Mouse (Mus musculus): ENCODE measurements around the gene Sh3bp5. TPM values are rescaled to one million over a fixed set of nuclear protein-coding genes. Genes with fewer than 3 reads are reported as not detected.

Sh3bp5 gene
- polyA plus RNA-seq, 1 experiment from 2014 or later: 39.0 TPM

- 48% methylated on average over 7 of the region's 7 CpGs for WGBS
- Histone ChIP-seq H3K4me1 (ENCODE audit: insufficient read depth, low read length) (peaks cover 50% of the 10 kb centered on the region), H3K4me2 (replicated peaks; ENCODE audit: low read depth, low read length) (no peak overlapping the region), H3K9ac (replicated peaks; ENCODE audit: low read length) (no peak overlapping the region), H3K27ac (ENCODE audit: low read length) (no peak overlapping the region), H3K9me3 (ENCODE audit: low read length) (no peaks in the 10 kb centered on the region), H3K36me3 (ENCODE audit: insufficient read depth, low read length) (no peaks in the 10 kb centered on the region; the same call in 1 of the 2 replicates), H3K4me3 (ENCODE audit: low read length) (no peak overlapping the region), H3K27me3 (ENCODE audit: insufficient read depth, low read length) (no peaks in the 10 kb centered on the region)
- no peak for ATAC-seq (ENCODE audit: low FRiP score, low TSS enrichment)
These were observed 20.9 kb downstream of the Sh3bp5 start for GRCm38 (mm10) chr14:31414967-31415376.

GRCm38 (mm10) chr14:31414235-31414966 is 21.5 kb downstream of the Sh3bp5 start:
- H3K36me3 ChIP-seq (ENCODE audit: insufficient read depth, low read length): no peaks in the 10 kb centered on the region; the same call in 1 of the 2 replicates
- no peaks in the 10 kb centered on the region for H3K27me3 ChIP-seq (ENCODE audit: insufficient read depth, low read length)
- 31% methylated on average over 10 of the region's 10 CpGs for WGBS
- peaks cover 50% of the 10 kb centered on the region for H3K4me1 ChIP-seq (ENCODE audit: insufficient read depth, low read length)
- no peak overlapping the region for H3K4me2 ChIP-seq (replicated peaks; ENCODE audit: low read depth, low read length)
- H3K27ac ChIP-seq (ENCODE audit: low read length): 0 out of 2 replicates have a peak overlapping the region, but pooled peaks have one; percentile 27
- H3K4me3 ChIP-seq (ENCODE audit: low read length): no peak overlapping the region
- no peaks in the 10 kb centered on the region for H3K9me3 ChIP-seq (ENCODE audit: low read length)
- ATAC-seq (ENCODE audit: low FRiP score, low TSS enrichment): no peak
- 0 out of 2 replicates have a peak overlapping the region, but pooled peaks have one; percentile 13 for H3K9ac ChIP-seq (replicated peaks; ENCODE audit: low read length)

- no peaks in the 10 kb centered on the region; the same call in 1 of the 2 replicates for H3K36me3 ChIP-seq (ENCODE audit: insufficient read depth, low read length)
- no peak overlapping the region for H3K27ac ChIP-seq (ENCODE audit: low read length)
- WGBS: 34% methylated on average over 6 of the region's 6 CpGs
- no peak for ATAC-seq (ENCODE audit: low FRiP score, low TSS enrichment)
- no peak overlapping the region for H3K9ac ChIP-seq (replicated peaks; ENCODE audit: low read length)
- H3K9me3 ChIP-seq (ENCODE audit: low read length): no peaks in the 10 kb centered on the region
- H3K4me2 ChIP-seq (replicated peaks; ENCODE audit: low read depth, low read length): no peak overlapping the region
- no peak overlapping the region for H3K4me3 ChIP-seq (ENCODE audit: low read length)
- H3K27me3 ChIP-seq (ENCODE audit: insufficient read depth, low read length): no peaks in the 10 kb centered on the region
- H3K4me1 ChIP-seq (ENCODE audit: insufficient read depth, low read length): peaks cover 52% of the 10 kb centered on the region
These were observed 22.3 kb downstream of the Sh3bp5 start for GRCm38 (mm10) chr14:31413475-31414086.

- no peaks in the 10 kb centered on the region for H3K9me3 ChIP-seq (ENCODE audit: low read length)
- H3K27me3 ChIP-seq (ENCODE audit: insufficient read depth, low read length): no peaks in the 10 kb centered on the region
- H3K9ac ChIP-seq (replicated peaks; ENCODE audit: low read length): no peak overlapping the region
- no peaks in the 10 kb centered on the region; the same call in 1 of the 2 replicates for H3K36me3 ChIP-seq (ENCODE audit: insufficient read depth, low read length)
- H3K4me2 ChIP-seq (replicated peaks; ENCODE audit: low read depth, low read length): no peak overlapping the region
- peaks cover 56% of the 10 kb centered on the region for H3K4me1 ChIP-seq (ENCODE audit: insufficient read depth, low read length)
- no peak for ATAC-seq (ENCODE audit: low FRiP score, low TSS enrichment)
- H3K4me3 ChIP-seq (ENCODE audit: low read length): no peak overlapping the region
- 53% methylated on average over 10 of the region's 10 CpGs for WGBS
- H3K27ac ChIP-seq (ENCODE audit: low read length): no peak overlapping the region
These were observed 23.2 kb downstream of the Sh3bp5 start for GRCm38 (mm10) chr14:31412651-31413056.

DNA sequence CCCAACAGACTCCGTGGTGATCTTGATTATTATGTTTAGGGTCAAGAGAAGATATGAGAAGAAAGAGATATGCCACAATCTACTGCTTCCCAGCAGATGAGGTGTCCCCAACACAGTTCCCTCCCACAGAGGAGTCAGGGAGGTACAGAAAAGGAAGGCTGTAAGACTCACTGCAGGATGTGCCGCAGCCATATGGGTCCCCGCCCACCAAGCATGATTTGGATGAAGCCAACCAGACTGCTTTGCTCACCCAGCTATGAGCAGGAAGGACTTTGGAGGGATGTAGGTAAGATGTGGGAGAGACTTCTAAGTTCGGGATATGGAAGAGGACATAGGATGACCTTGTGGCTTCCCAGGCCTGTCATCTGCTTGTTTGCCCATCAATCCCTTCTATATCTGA is 25.1 kb downstream of the Sh3bp5 start:
- no peaks in the 10 kb centered on the region for H3K9me3 ChIP-seq (ENCODE audit: low read length)
- H3K36me3 ChIP-seq (ENCODE audit: insufficient read depth, low read length): no peaks in the 10 kb centered on the region; the same call in 1 of the 2 replicates
- no peak for ATAC-seq (ENCODE audit: low FRiP score, low TSS enrichment)
- no peak overlapping the region for H3K4me2 ChIP-seq (replicated peaks; ENCODE audit: low read depth, low read length)
- H3K4me3 ChIP-seq (ENCODE audit: low read length): no peak overlapping the region
- H3K27me3 ChIP-seq (ENCODE audit: insufficient read depth, low read length): no peaks in the 10 kb centered on the region
- WGBS: 86% methylated on average over 4 of the region's 4 CpGs
- H3K9ac ChIP-seq (replicated peaks; ENCODE audit: low read length): no peak overlapping the region
- no peak overlapping the region for H3K27ac ChIP-seq (ENCODE audit: low read length)
- peaks cover 64% of the 10 kb centered on the region for H3K4me1 ChIP-seq (ENCODE audit: insufficient read depth, low read length)

DNA sequence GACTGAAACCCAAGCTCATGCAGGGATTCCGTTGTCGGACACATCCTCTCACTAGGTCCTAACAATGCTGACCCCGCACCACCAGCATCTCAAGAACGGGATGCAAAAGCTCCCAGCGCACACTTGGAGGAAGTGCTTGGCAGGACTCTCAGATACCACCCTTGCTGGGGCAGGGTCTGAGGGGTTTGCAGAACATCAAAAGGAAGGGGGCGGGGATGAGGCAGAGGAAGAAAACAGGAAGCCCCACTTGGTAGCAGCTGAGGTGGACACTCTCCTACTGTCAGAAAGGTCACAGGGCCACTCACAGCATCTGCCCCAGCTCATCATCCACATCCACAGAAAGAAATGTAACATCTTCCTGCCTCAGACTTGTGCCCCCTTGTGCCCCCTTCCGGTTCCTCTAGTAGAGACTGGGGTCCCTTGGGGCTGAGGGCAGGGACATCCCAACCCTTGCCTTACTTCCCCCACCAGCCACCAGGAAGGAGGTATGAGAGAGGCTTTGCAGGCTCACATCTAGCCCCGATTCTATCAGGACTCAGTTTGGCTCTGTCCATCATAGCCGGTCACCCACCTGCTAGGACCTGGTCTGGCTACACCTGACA is 25.7 kb downstream of the Sh3bp5 start:
- Histone ChIP-seq H3K27ac (ENCODE audit: low read length) (no peak overlapping the region), H3K27me3 (ENCODE audit: insufficient read depth, low read length) (no peaks in the 10 kb centered on the region)
- 74% methylated on average over 9 of the region's 9 CpGs for WGBS

DNA sequence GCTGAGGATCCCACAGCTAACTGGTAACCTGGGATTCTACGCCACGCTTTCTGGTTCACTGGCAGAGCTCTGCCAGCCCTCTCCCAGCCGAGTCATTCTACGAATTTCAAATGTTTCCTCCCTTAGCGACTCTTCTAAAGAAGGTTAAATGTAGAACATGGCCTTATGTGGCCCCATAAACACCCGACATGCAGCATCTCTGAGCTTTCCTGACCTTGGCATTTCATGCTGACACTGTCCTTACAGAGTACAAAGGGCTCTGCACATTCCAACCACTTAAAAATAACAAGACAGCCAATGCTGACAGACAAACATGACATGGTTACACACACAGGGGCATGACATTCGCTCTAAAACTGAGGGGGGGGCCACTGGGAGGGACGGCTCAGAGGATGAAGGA is 27.2 kb downstream of the Sh3bp5 start:
- Histone ChIP-seq H3K4me1 (ENCODE audit: insufficient read depth, low read length) (peaks cover 57% of the 10 kb centered on the region), H3K27ac (ENCODE audit: low read length) (peak overlapping the region; percentile 79)
- no peak for ATAC-seq (ENCODE audit: low FRiP score, low TSS enrichment)

More for the DNA sequence above, 25.7 kb downstream of the Sh3bp5 start:
- ATAC-seq (ENCODE audit: low FRiP score, low TSS enrichment): no peak
- Histone ChIP-seq H3K36me3 (ENCODE audit: insufficient read depth, low read length) (no peaks in the 10 kb centered on the region; the same call in 1 of the 2 replicates), H3K4me2 (replicated peaks; ENCODE audit: low read depth, low read length) (no peak overlapping the region), H3K4me3 (ENCODE audit: low read length) (no peak overlapping the region), H3K4me1 (ENCODE audit: insufficient read depth, low read length) (peaks cover 64% of the 10 kb centered on the region), H3K9ac (replicated peaks; ENCODE audit: low read length) (no peak overlapping the region), H3K9me3 (ENCODE audit: low read length) (no peaks in the 10 kb centered on the region)

DNA sequence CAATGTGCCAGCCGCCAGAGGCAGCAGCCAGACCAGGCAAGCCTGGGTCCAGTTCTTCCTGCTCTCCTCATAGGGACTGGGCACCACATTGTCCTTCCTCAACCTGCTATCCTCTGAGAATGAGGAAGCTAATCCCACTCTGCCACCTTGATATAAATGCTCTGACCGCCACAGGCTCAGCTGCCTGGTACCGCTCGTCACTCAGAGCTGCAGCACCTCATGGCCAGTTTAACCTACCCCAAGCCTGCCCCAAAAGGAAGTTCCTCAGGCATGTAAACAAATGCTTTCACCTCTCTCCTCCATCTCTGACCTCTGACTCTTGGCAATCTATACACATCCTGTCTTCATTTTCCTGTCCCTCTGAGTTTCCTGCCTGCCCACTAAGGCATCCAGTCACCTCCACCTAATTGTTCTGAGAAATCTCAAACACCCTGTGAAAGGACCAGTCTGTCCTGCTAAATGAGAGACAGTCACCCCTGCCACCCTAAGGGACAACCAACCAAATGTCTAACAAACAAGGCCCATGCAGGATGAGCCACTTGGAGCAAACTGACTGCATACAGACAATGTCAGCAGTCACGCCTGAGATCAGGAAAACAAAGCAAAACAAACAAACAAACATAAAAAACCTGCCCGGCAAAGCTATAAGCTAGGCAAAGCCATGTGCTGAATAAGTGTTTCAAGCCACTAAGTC is 27.8 kb downstream of the Sh3bp5 start:
- no peaks in the 10 kb centered on the region; the same call in 1 of the 2 replicates for H3K36me3 ChIP-seq (ENCODE audit: insufficient read depth, low read length)
- H3K9me3 ChIP-seq (ENCODE audit: low read length): no peaks in the 10 kb centered on the region
- 61% methylated on average over 6 of the region's 6 CpGs for WGBS
- peak overlapping the region; percentile 5; the same call in 1 of the 2 replicates for H3K9ac ChIP-seq (replicated peaks; ENCODE audit: low read length)
- ATAC-seq (ENCODE audit: low FRiP score, low TSS enrichment): 0 out of 2 replicates have a peak, but pooled peaks have one; percentile 36
- H3K27ac ChIP-seq (ENCODE audit: low read length): peak overlapping the region; percentile 79
- no peak overlapping the region for H3K4me3 ChIP-seq (ENCODE audit: low read length)
- H3K4me2 ChIP-seq (replicated peaks; ENCODE audit: low read depth, low read length): 0 out of 2 replicates have a peak overlapping the region, but pooled peaks have one; percentile 3
- H3K4me1 ChIP-seq (ENCODE audit: insufficient read depth, low read length): peaks cover 54% of the 10 kb centered on the region
- H3K27me3 ChIP-seq (ENCODE audit: insufficient read depth, low read length): no peaks in the 10 kb centered on the region

More for the DNA sequence above, 27.2 kb downstream of the Sh3bp5 start:
- H3K9ac ChIP-seq (replicated peaks; ENCODE audit: low read length): no peak overlapping the region
- H3K4me2 ChIP-seq (replicated peaks; ENCODE audit: low read depth, low read length): no peak overlapping the region
- 33% methylated on average over 8 of the region's 8 CpGs for WGBS
- no peaks in the 10 kb centered on the region for H3K9me3 ChIP-seq (ENCODE audit: low read length)
- no peaks in the 10 kb centered on the region for H3K27me3 ChIP-seq (ENCODE audit: insufficient read depth, low read length)
- no peak overlapping the region for H3K4me3 ChIP-seq (ENCODE audit: low read length)
- no peaks in the 10 kb centered on the region; the same call in 1 of the 2 replicates for H3K36me3 ChIP-seq (ENCODE audit: insufficient read depth, low read length)

GRCm38 (mm10) chr14:31407208-31407607 is 28.7 kb downstream of the Sh3bp5 start:
- 36% methylated on average over 15 of the region's 15 CpGs for WGBS
- peak overlapping the region; percentile 79 for H3K27ac ChIP-seq (ENCODE audit: low read length)
- H3K4me1 ChIP-seq (ENCODE audit: insufficient read depth, low read length): peaks cover 48% of the 10 kb centered on the region

More at GRCm38 (mm10) chr14:31407208-31407607, 28.7 kb downstream of the Sh3bp5 start:
- no peak overlapping the region for H3K9ac ChIP-seq (replicated peaks; ENCODE audit: low read length)
- no peaks in the 10 kb centered on the region for H3K27me3 ChIP-seq (ENCODE audit: insufficient read depth, low read length)
- ATAC-seq (ENCODE audit: low FRiP score, low TSS enrichment): 0 out of 2 replicates have a peak, but pooled peaks have one; percentile 20
- H3K4me2 ChIP-seq (replicated peaks; ENCODE audit: low read depth, low read length): peak overlapping the region; percentile 12; the same call in 1 of the 2 replicates
- no peak overlapping the region for H3K4me3 ChIP-seq (ENCODE audit: low read length)
- H3K9me3 ChIP-seq (ENCODE audit: low read length): no peaks in the 10 kb centered on the region
- no peaks in the 10 kb centered on the region; the same call in 1 of the 2 replicates for H3K36me3 ChIP-seq (ENCODE audit: insufficient read depth, low read length)
